Mouse (Mus musculus): Measurements from ENCODE around the gene Slc1a1. TPM values are rescaled to one million over a fixed set of nuclear protein-coding genes. Genes with fewer than 3 reads are reported as not detected.

Slc1a1 gene
- polyA plus RNA-seq (2014; fragmentation: Nextera tagmentation; extraction: Ambion mirVana), result 0.79 and 0.98 TPM in 2 replicates

- H3K4me3 ChIP-seq (ENCODE audit: low read depth, low read length), result peak within 1 kb of the TSS; percentile 55
- H3K9me3 ChIP-seq (replicated peaks; ENCODE audit: control insufficient read depth, low read length), result no peaks in the 10 kb centered on the region
- peak; percentile 62 for DNase-seq (ENCODE audit: low spot score)
- peak within 1 kb of the TSS; percentile 47 for H3K9ac ChIP-seq (replicated peaks; ENCODE audit: low read length)
- no peaks in the 10 kb centered on the region for H3K36me3 ChIP-seq (replicated peaks; ENCODE audit: control insufficient read depth, insufficient read depth, low read depth, low read length)
- peak within 1 kb of the TSS; percentile 98 for H3K4me2 ChIP-seq (ENCODE audit: low read depth, low read length)
- peak; percentile 56 for ATAC-seq (replicated peaks; ENCODE audit: insufficient number of reproducible peaks, low FRiP score, low TSS enrichment, low read depth)
- H3K27ac ChIP-seq (replicated peaks; ENCODE audit: low read depth, low read length), result no peak within 1 kb of the TSS
- under 1% methylated on average over 64 of the region's 68 CpGs for WGBS
- no peaks in the 10 kb centered on the region; the same call in none of the 2 replicates for H3K4me1 ChIP-seq (ENCODE audit: control insufficient read depth, insufficient read depth, low read length)
- peaks cover 24% of the 10 kb centered on the region for H3K27me3 ChIP-seq (ENCODE audit: control insufficient read depth, insufficient read depth, low read length)
Measured at GRCm38 (mm10) chr19:28834798-28835499, at the start of gene Slc1a1. Gene Slc1a1, plus strand, starts transcription at chr19:28835049.

DNA sequence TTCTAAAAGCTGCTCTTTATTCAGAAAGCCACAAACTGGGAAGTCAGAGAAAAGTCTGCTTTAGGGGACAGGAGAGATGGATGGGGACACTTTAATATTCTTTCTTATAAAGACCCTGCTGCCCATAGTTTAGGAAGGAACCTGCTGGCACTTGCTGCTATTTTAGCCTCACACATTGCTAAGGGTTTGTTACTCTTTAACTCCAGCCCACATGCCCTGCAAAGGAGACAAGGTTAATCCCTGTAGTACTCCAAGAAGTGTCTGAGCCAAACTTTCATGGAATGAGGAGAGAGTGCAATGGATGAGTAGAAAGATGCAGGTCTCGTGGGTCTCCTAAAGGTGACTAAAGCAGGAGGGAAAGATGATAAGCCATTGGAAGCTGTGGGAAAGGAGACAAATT lies 44.7 kb upstream of the Slc1a1 start:
- Histone ChIP-seq H3K4me3 (ENCODE audit: low read depth, low read length) (no peak overlapping the region), H3K9me3 (replicated peaks; ENCODE audit: control insufficient read depth, low read length) (no peaks in the 10 kb centered on the region), H3K9ac (replicated peaks; ENCODE audit: low read length) (no peak overlapping the region), H3K36me3 (replicated peaks; ENCODE audit: control insufficient read depth, insufficient read depth, low read depth, low read length) (no peaks in the 10 kb centered on the region), H3K27me3 (ENCODE audit: control insufficient read depth, insufficient read depth, low read length) (no peaks in the 10 kb centered on the region), H3K4me2 (ENCODE audit: low read depth, low read length) (no peak overlapping the region), H3K27ac (replicated peaks; ENCODE audit: low read depth, low read length) (no peak overlapping the region), H3K4me1 (ENCODE audit: control insufficient read depth, insufficient read depth, low read length) (no peaks in the 10 kb centered on the region)
- ATAC-seq (replicated peaks; ENCODE audit: insufficient number of reproducible peaks, low FRiP score, low TSS enrichment, low read depth) (no peak), DNase-seq (ENCODE audit: low spot score) (no peak)
- 76% methylated on average over 1 of the region's 1 CpGs for WGBS

DNA sequence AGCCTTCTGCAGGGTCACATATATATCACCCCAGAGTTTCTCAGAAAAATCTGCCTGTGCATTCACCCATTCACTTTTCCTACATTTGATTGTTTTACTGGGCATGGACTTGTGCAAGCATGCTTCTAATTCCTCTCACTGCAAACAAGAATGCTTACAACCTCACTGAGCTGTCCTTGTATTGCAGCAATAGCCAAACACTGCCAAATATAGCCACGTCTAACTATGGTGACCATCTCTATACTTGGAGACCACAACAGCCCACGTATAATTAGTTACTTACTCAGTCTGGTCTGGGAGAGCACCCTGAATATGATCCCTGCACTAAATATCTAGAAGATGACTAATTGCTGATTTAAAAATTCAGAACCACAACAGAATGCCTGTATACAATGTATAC lies 41.5 kb upstream of the Slc1a1 start:
- no peaks in the 10 kb centered on the region for H3K36me3 ChIP-seq (replicated peaks; ENCODE audit: control insufficient read depth, insufficient read depth, low read depth, low read length)
- no peak overlapping the region for H3K4me3 ChIP-seq (ENCODE audit: low read depth, low read length)
- no peak for ATAC-seq (replicated peaks; ENCODE audit: insufficient number of reproducible peaks, low FRiP score, low TSS enrichment, low read depth)
- H3K9ac ChIP-seq (replicated peaks; ENCODE audit: low read length), result no peak overlapping the region
- no peak for DNase-seq (ENCODE audit: low spot score)
- H3K4me1 ChIP-seq (ENCODE audit: control insufficient read depth, insufficient read depth, low read length), result no peaks in the 10 kb centered on the region
- no peak overlapping the region for H3K4me2 ChIP-seq (ENCODE audit: low read depth, low read length)
- no peak overlapping the region for H3K27ac ChIP-seq (replicated peaks; ENCODE audit: low read depth, low read length)
- H3K27me3 ChIP-seq (ENCODE audit: control insufficient read depth, insufficient read depth, low read length), result no peaks in the 10 kb centered on the region
- H3K9me3 ChIP-seq (replicated peaks; ENCODE audit: control insufficient read depth, low read length), result no peaks in the 10 kb centered on the region
- 74% methylated on average over 2 of the region's 2 CpGs for WGBS

DNA sequence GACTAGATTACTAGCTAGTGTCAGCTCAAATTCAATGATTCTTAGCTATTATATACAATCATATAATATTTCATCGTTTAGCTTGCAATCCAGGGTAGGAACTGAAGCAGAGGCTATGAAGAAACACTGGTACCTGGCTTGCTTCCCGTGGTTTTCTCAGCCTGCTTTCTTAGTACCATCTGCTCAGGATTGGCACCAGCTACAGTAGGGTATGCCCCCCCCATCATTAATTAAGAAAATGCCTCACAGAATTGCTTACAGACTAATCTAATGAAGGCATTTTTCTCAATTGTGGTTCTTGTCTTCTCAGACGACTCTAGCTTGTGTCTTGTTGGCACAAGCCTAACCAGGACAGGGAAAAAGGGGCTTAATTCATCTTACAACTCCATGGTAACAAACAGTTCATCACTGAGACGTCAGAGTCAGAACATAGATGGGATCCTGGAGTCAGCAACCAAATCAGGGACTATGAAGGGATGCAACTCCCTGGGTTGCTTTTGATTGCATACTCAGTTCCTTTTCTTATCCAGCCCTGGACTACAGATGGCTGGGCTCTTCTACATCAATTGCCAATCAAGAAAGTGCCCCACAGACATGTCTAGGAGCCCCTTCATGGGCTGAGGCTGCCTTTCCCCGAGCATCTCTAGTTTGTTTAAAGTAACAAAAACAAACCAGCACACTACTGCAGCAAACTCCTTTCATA lies 38.6 kb upstream of the Slc1a1 start:
- ATAC-seq (replicated peaks; ENCODE audit: insufficient number of reproducible peaks, low FRiP score, low TSS enrichment, low read depth), result no peak

GRCm38 (mm10) chr19:28796966-28797365 lies 37.9 kb upstream of the Slc1a1 start:
- no peaks in the 10 kb centered on the region for H3K9me3 ChIP-seq (replicated peaks; ENCODE audit: control insufficient read depth, low read length)
- H3K27me3 ChIP-seq (ENCODE audit: control insufficient read depth, insufficient read depth, low read length), result no peaks in the 10 kb centered on the region
- DNase-seq (ENCODE audit: low spot score), result no peak
- no peak for ATAC-seq (replicated peaks; ENCODE audit: insufficient number of reproducible peaks, low FRiP score, low TSS enrichment, low read depth)
- no peak overlapping the region for H3K9ac ChIP-seq (replicated peaks; ENCODE audit: low read length)
- no peak overlapping the region for H3K4me3 ChIP-seq (ENCODE audit: low read depth, low read length)
- H3K4me1 ChIP-seq (ENCODE audit: control insufficient read depth, insufficient read depth, low read length), result no peaks in the 10 kb centered on the region
- WGBS, result 67% methylated on average over 1 of the region's 1 CpGs
- H3K36me3 ChIP-seq (replicated peaks; ENCODE audit: control insufficient read depth, insufficient read depth, low read depth, low read length), result no peaks in the 10 kb centered on the region
- no peak overlapping the region for H3K27ac ChIP-seq (replicated peaks; ENCODE audit: low read depth, low read length)
- no peak overlapping the region for H3K4me2 ChIP-seq (ENCODE audit: low read depth, low read length)

More for the DNA sequence above, 38.6 kb upstream of the Slc1a1 start:
- no peak overlapping the region for H3K4me2 ChIP-seq (ENCODE audit: low read depth, low read length)
- H3K4me3 ChIP-seq (ENCODE audit: low read depth, low read length), result no peak overlapping the region
- H3K36me3 ChIP-seq (replicated peaks; ENCODE audit: control insufficient read depth, insufficient read depth, low read depth, low read length), result no peaks in the 10 kb centered on the region
- 70% methylated on average over 5 of the region's 5 CpGs for WGBS
- H3K27ac ChIP-seq (replicated peaks; ENCODE audit: low read depth, low read length), result no peak overlapping the region
- H3K9me3 ChIP-seq (replicated peaks; ENCODE audit: control insufficient read depth, low read length), result no peaks in the 10 kb centered on the region
- H3K4me1 ChIP-seq (ENCODE audit: control insufficient read depth, insufficient read depth, low read length), result no peaks in the 10 kb centered on the region
- DNase-seq (ENCODE audit: low spot score), result no peak
- H3K9ac ChIP-seq (replicated peaks; ENCODE audit: low read length), result no peak overlapping the region
- H3K27me3 ChIP-seq (ENCODE audit: control insufficient read depth, insufficient read depth, low read length), result no peaks in the 10 kb centered on the region

DNA sequence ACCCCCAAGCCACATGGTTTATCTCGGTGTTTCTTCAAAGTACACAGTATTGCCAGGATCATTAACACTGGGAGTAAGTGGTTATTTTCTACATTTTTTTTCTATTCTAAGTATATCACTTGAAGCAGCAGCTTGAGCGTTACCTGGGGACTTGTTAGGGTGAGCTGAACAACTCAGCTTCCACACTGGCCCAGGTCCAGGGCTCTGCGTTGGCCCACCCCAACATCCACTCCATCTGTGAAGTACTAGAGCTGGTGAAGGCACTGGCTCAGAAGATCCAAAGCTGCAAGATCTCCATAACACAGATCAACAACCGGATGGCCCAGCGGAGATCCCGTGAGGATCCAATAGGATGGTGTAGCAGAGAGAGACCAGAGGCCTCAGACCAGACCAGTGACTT lies 37.2 kb upstream of the Slc1a1 start:
- H3K9me3 ChIP-seq (replicated peaks; ENCODE audit: control insufficient read depth, low read length), result no peaks in the 10 kb centered on the region
- H3K27ac ChIP-seq (replicated peaks; ENCODE audit: low read depth, low read length), result no peak overlapping the region
- DNase-seq (ENCODE audit: low spot score) (no peak), ATAC-seq (replicated peaks; ENCODE audit: insufficient number of reproducible peaks, low FRiP score, low TSS enrichment, low read depth) (no peak)
- 92% methylated on average over 6 of the region's 6 CpGs for WGBS
- H3K4me2 ChIP-seq (ENCODE audit: low read depth, low read length), result no peak overlapping the region
- H3K4me3 ChIP-seq (ENCODE audit: low read depth, low read length), result no peak overlapping the region
- H3K4me1 ChIP-seq (ENCODE audit: control insufficient read depth, insufficient read depth, low read length), result no peaks in the 10 kb centered on the region
- H3K9ac ChIP-seq (replicated peaks; ENCODE audit: low read length), result no peak overlapping the region
- no peaks in the 10 kb centered on the region for H3K36me3 ChIP-seq (replicated peaks; ENCODE audit: control insufficient read depth, insufficient read depth, low read depth, low read length)
- no peaks in the 10 kb centered on the region for H3K27me3 ChIP-seq (ENCODE audit: control insufficient read depth, insufficient read depth, low read length)

DNA sequence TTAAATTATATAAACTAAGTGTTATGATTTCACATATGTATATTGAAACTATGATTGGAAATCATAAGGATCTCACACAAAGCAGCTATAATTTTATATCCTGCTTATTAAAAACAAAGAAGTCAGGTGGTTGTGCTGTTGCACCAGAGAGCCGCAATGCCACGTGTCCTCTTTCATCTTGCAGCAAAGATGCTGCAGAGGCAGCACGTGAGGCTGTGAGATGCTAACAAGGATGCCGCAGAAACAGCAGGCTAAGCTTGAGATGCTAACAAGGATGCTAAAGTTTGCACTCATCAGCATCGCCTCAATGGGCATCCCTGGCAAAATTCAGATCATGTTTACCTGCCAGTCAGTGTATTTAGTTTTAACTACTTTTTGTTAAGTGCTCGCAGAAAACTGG lies 34.4 kb upstream of the Slc1a1 start:
- Histone ChIP-seq H3K9ac (replicated peaks; ENCODE audit: low read length) (no peak overlapping the region), H3K9me3 (replicated peaks; ENCODE audit: control insufficient read depth, low read length) (no peaks in the 10 kb centered on the region), H3K27ac (replicated peaks; ENCODE audit: low read depth, low read length) (no peak overlapping the region), H3K4me2 (ENCODE audit: low read depth, low read length) (no peak overlapping the region), H3K27me3 (ENCODE audit: control insufficient read depth, insufficient read depth, low read length) (no peaks in the 10 kb centered on the region), H3K36me3 (replicated peaks; ENCODE audit: control insufficient read depth, insufficient read depth, low read depth, low read length) (no peaks in the 10 kb centered on the region), H3K4me3 (ENCODE audit: low read depth, low read length) (no peak overlapping the region), H3K4me1 (ENCODE audit: control insufficient read depth, insufficient read depth, low read length) (no peaks in the 10 kb centered on the region)
- ATAC-seq (replicated peaks; ENCODE audit: insufficient number of reproducible peaks, low FRiP score, low TSS enrichment, low read depth), result no peak
- no peak for DNase-seq (ENCODE audit: low spot score)
- 50% methylated on average over 6 of the region's 6 CpGs for WGBS

GRCm38 (mm10) chr19:28806276-28806675 lies 28.6 kb upstream of the Slc1a1 start:
- Histone ChIP-seq H3K4me1 (ENCODE audit: control insufficient read depth, insufficient read depth, low read length) (no peaks in the 10 kb centered on the region), H3K36me3 (replicated peaks; ENCODE audit: control insufficient read depth, insufficient read depth, low read depth, low read length) (no peaks in the 10 kb centered on the region), H3K27ac (replicated peaks; ENCODE audit: low read depth, low read length) (no peak overlapping the region), H3K4me3 (ENCODE audit: low read depth, low read length) (no peak overlapping the region), H3K27me3 (ENCODE audit: control insufficient read depth, insufficient read depth, low read length) (no peaks in the 10 kb centered on the region), H3K9me3 (replicated peaks; ENCODE audit: control insufficient read depth, low read length) (no peaks in the 10 kb centered on the region), H3K4me2 (ENCODE audit: low read depth, low read length) (no peak overlapping the region), H3K9ac (replicated peaks; ENCODE audit: low read length) (no peak overlapping the region)
- no peak for DNase-seq (ENCODE audit: low spot score)
- WGBS, result 85% methylated on average over 6 of the region's 6 CpGs
- ATAC-seq (replicated peaks; ENCODE audit: insufficient number of reproducible peaks, low FRiP score, low TSS enrichment, low read depth), result no peak
